Mouse (Mus musculus): ENCODE data around the gene Sdhc. TPM values are rescaled to one million over a fixed set of nuclear protein-coding genes. Genes with fewer than 3 reads are reported as not detected.
"Not testable (repeated sequence)": the region's sequence is repeated elsewhere in the genome, so short reads cannot be mapped to it uniquely, and the experiment has no call there.

Sdhc gene
- polyA plus RNA-seq, 1 experiment from 2014 or later, result 288 TPM

GRCm38 (mm10) chr1:171159485-171159975 is 9.1 kb upstream of the Sdhc start:
- Histone ChIP-seq H3K4me1 (ENCODE audit: control insufficient read depth, insufficient read depth, low read length) (no peaks in the 10 kb centered on the region), H3K9me3 (ENCODE audit: control insufficient read depth, low read length) (no peaks in the 10 kb centered on the region), H3K9ac (ENCODE audit: low read length) (no peak overlapping the region), H3K27me3 (ENCODE audit: control insufficient read depth, insufficient read depth, low read length) (peaks cover 12% of the 10 kb centered on the region; the same call in 1 of the 2 replicates), H3K4me3 (ENCODE audit: low read depth, low read length) (peak overlapping the region; percentile 23), H3K27ac (replicated peaks; ENCODE audit: low read depth, low read length) (no peak overlapping the region), H3K36me3 (ENCODE audit: control insufficient read depth, insufficient read depth, low read length) (no peaks in the 10 kb centered on the region), H3K4me2 (ENCODE audit: low read depth, severe bottlenecking) (peak overlapping the region; percentile 44)
- ATAC-seq (ENCODE audit: insufficient number of reproducible peaks, low FRiP score, low TSS enrichment, low read depth), result no peak
- WGBS, result 3% methylated on average over 15 of the region's 15 CpGs
- peak; percentile 29 for DNase-seq (ENCODE audit: low spot score)

GRCm38 (mm10) chr1:171157965-171158364 is 7.6 kb upstream of the Sdhc start:
- H3K27me3 ChIP-seq (ENCODE audit: control insufficient read depth, insufficient read depth, low read length), result peaks cover 12% of the 10 kb centered on the region; the same call in 1 of the 2 replicates
- H3K4me3 ChIP-seq (ENCODE audit: low read depth, low read length), result no peak overlapping the region
- H3K9me3 ChIP-seq (ENCODE audit: control insufficient read depth, low read length), result no peaks in the 10 kb centered on the region
- H3K9ac ChIP-seq (ENCODE audit: low read length), result no peak overlapping the region
- H3K27ac ChIP-seq (replicated peaks; ENCODE audit: low read depth, low read length), result no peak overlapping the region
- H3K4me2 ChIP-seq (ENCODE audit: low read depth, severe bottlenecking), result no peak overlapping the region
- no peak for ATAC-seq (ENCODE audit: insufficient number of reproducible peaks, low FRiP score, low TSS enrichment, low read depth)
- no peaks in the 10 kb centered on the region for H3K36me3 ChIP-seq (ENCODE audit: control insufficient read depth, insufficient read depth, low read length)
- DNase-seq (ENCODE audit: low spot score), result no peak
- H3K4me1 ChIP-seq (ENCODE audit: control insufficient read depth, insufficient read depth, low read length), result no peaks in the 10 kb centered on the region

- DNase-seq (ENCODE audit: low spot score) (no peak), ATAC-seq (ENCODE audit: insufficient number of reproducible peaks, low FRiP score, low TSS enrichment, low read depth) (no peak)
- Histone ChIP-seq H3K27ac (replicated peaks; ENCODE audit: low read depth, low read length) (no peak overlapping the region), H3K9me3 (ENCODE audit: control insufficient read depth, low read length) (no peaks in the 10 kb centered on the region), H3K4me2 (ENCODE audit: low read depth, severe bottlenecking) (no peak overlapping the region), H3K4me1 (ENCODE audit: control insufficient read depth, insufficient read depth, low read length) (no peaks in the 10 kb centered on the region), H3K9ac (ENCODE audit: low read length) (no peak overlapping the region), H3K27me3 (ENCODE audit: control insufficient read depth, insufficient read depth, low read length) (peaks cover 12% of the 10 kb centered on the region; the same call in 1 of the 2 replicates), H3K4me3 (ENCODE audit: low read depth, low read length) (no peak overlapping the region), H3K36me3 (ENCODE audit: control insufficient read depth, insufficient read depth, low read length) (no peaks in the 10 kb centered on the region)
- WGBS, result 84% methylated on average over 3 of the region's 3 CpGs
These were observed 6.2 kb upstream of the Sdhc start for GRCm38 (mm10) chr1:171156644-171157043.

- WGBS, result 86% methylated on average over 4 of the region's 4 CpGs
- no peak overlapping the region for H3K9ac ChIP-seq (ENCODE audit: low read length)
These were observed 1.6 kb upstream of the Sdhc start for GRCm38 (mm10) chr1:171151966-171152365.

GRCm38 (mm10) chr1:171150838-171151391 is 512 bp upstream of the Sdhc start:
- no peaks in the 10 kb centered on the region for H3K27me3 ChIP-seq (ENCODE audit: control insufficient read depth, insufficient read depth, low read length)
- peak overlapping the region; percentile 68 for H3K27ac ChIP-seq (replicated peaks; ENCODE audit: low read depth, low read length)
- H3K9ac ChIP-seq (ENCODE audit: low read length), result peak overlapping the region; percentile 83
- DNase-seq (ENCODE audit: low spot score), result no peak
- no peaks in the 10 kb centered on the region for H3K36me3 ChIP-seq (ENCODE audit: control insufficient read depth, insufficient read depth, low read length)
- peak overlapping the region; percentile 67 for H3K4me2 ChIP-seq (ENCODE audit: low read depth, severe bottlenecking)
- H3K4me3 ChIP-seq (ENCODE audit: low read depth, low read length), result peak overlapping the region; percentile 93
- H3K9me3 ChIP-seq (ENCODE audit: control insufficient read depth, low read length), result no peaks in the 10 kb centered on the region
- WGBS, result 6% methylated on average over 18 of the region's 18 CpGs
- 0 out of 2 replicates have a peak, but pooled peaks cover 4% of the 10 kb centered on the region for H3K4me1 ChIP-seq (ENCODE audit: control insufficient read depth, insufficient read depth, low read length)
- ATAC-seq (ENCODE audit: insufficient number of reproducible peaks, low FRiP score, low TSS enrichment, low read depth), result peak; percentile 36; the same call in 1 of the 2 replicates

More at GRCm38 (mm10) chr1:171151966-171152365, 1.6 kb upstream of the Sdhc start:
- no peaks in the 10 kb centered on the region for H3K9me3 ChIP-seq (ENCODE audit: control insufficient read depth, low read length)
- no peaks in the 10 kb centered on the region for H3K36me3 ChIP-seq (ENCODE audit: control insufficient read depth, insufficient read depth, low read length)
- DNase-seq (ENCODE audit: low spot score) (no peak), ATAC-seq (ENCODE audit: insufficient number of reproducible peaks, low FRiP score, low TSS enrichment, low read depth) (no peak)
- H3K27me3 ChIP-seq (ENCODE audit: control insufficient read depth, insufficient read depth, low read length), result no peaks in the 10 kb centered on the region
- 0 out of 2 replicates have a peak, but pooled peaks cover 4% of the 10 kb centered on the region for H3K4me1 ChIP-seq (ENCODE audit: control insufficient read depth, insufficient read depth, low read length)
- H3K4me2 ChIP-seq (ENCODE audit: low read depth, severe bottlenecking), result no peak overlapping the region
- H3K4me3 ChIP-seq (ENCODE audit: low read depth, low read length), result no peak overlapping the region
- H3K27ac ChIP-seq (replicated peaks; ENCODE audit: low read depth, low read length), result no peak overlapping the region

GRCm38 (mm10) chr1:171142981-171143380 is 7.4 kb downstream of the Sdhc start:
- ATAC-seq (ENCODE audit: insufficient number of reproducible peaks, low FRiP score, low TSS enrichment, low read depth); H3K27me3 ChIP-seq (ENCODE audit: control insufficient read depth, insufficient read depth, low read length); H3K27ac ChIP-seq (replicated peaks; ENCODE audit: low read depth, low read length); H3K4me3 ChIP-seq (ENCODE audit: low read depth, low read length); H3K4me1 ChIP-seq (ENCODE audit: control insufficient read depth, insufficient read depth, low read length); H3K9me3 ChIP-seq (ENCODE audit: control insufficient read depth, low read length); H3K4me2 ChIP-seq (ENCODE audit: low read depth, severe bottlenecking); DNase-seq (ENCODE audit: low spot score); H3K9ac ChIP-seq (ENCODE audit: low read length): not testable (repeated sequence)
- H3K36me3 ChIP-seq (ENCODE audit: control insufficient read depth, insufficient read depth, low read length), result peaks cover 13% of the 10 kb centered on the region
- WGBS, result 87% methylated on average over 9 of the region's 11 CpGs

GRCm38 (mm10) chr1:171137486-171138155 is 12.8 kb downstream of the Sdhc start:
- not testable (repeated sequence) for H3K9me3 ChIP-seq (ENCODE audit: control insufficient read depth, low read length); H3K4me3 ChIP-seq (ENCODE audit: low read depth, low read length); H3K9ac ChIP-seq (ENCODE audit: low read length); DNase-seq (ENCODE audit: low spot score); H3K4me1 ChIP-seq (ENCODE audit: control insufficient read depth, insufficient read depth, low read length); H3K27me3 ChIP-seq (ENCODE audit: control insufficient read depth, insufficient read depth, low read length); ATAC-seq (ENCODE audit: insufficient number of reproducible peaks, low FRiP score, low TSS enrichment, low read depth); H3K4me2 ChIP-seq (ENCODE audit: low read depth, severe bottlenecking); H3K27ac ChIP-seq (replicated peaks; ENCODE audit: low read depth, low read length)
- WGBS, result 93% methylated on average over 8 of the region's 8 CpGs
- H3K36me3 ChIP-seq (ENCODE audit: control insufficient read depth, insufficient read depth, low read length), result peaks cover 19% of the 10 kb centered on the region

GRCm38 (mm10) chr1:171135600-171135999 is 14.8 kb downstream of the Sdhc start:
- no peak overlapping the region for H3K4me3 ChIP-seq (ENCODE audit: low read depth, low read length)
- DNase-seq (ENCODE audit: low spot score) (no peak), ATAC-seq (ENCODE audit: insufficient number of reproducible peaks, low FRiP score, low TSS enrichment, low read depth) (no peak)
- no peak overlapping the region for H3K4me2 ChIP-seq (ENCODE audit: low read depth, severe bottlenecking)
- no peak overlapping the region for H3K27ac ChIP-seq (replicated peaks; ENCODE audit: low read depth, low read length)
- H3K4me1 ChIP-seq (ENCODE audit: control insufficient read depth, insufficient read depth, low read length), result no peaks in the 10 kb centered on the region
- no peaks in the 10 kb centered on the region for H3K27me3 ChIP-seq (ENCODE audit: control insufficient read depth, insufficient read depth, low read length)
- peaks cover 13% of the 10 kb centered on the region for H3K36me3 ChIP-seq (ENCODE audit: control insufficient read depth, insufficient read depth, low read length)
- H3K9me3 ChIP-seq (ENCODE audit: control insufficient read depth, low read length), result no peaks in the 10 kb centered on the region
- WGBS, result 97% methylated on average over 2 of the region's 2 CpGs
- H3K9ac ChIP-seq (ENCODE audit: low read length), result no peak overlapping the region

Measured in limb, embryonic 11.5 days (tissue).